Mouse (Mus musculus) spleen, postnatal 10 days (tissue): ENCODE results near the gene Susd3.
A peak's percentile ranks its signal among the peaks of the same experiment; 100 is the strongest.

Experiments used
- DNase-seq, 2 experiments: peaks; one replicate each; pipeline ENCODE4 v3.0.0; 2021 to 2022; ENCODE audit warnings: low spot score in 2 of 2

The Susd3 gene

GRCm38 (mm10) chr13:49246626-49247025 lies 1.9 kb downstream of the Susd3 start:
- DNase-seq = no peak

GRCm38 (mm10) chr13:49246011-49246410 lies 2.5 kb downstream of the Susd3 start:
- DNase-seq = no peak

GRCm38 (mm10) chr13:49245251-49245650 lies 3.3 kb downstream of the Susd3 start:
- DNase-seq = no peak

- no peak for DNase-seq
Observed at GRCm38 (mm10) chr13:49243492-49243891, 5.0 kb downstream of the Susd3 start.

GRCm38 (mm10) chr13:49242321-49243065 lies 6.0 kb downstream of the Susd3 start:
- peak; percentile 37 to 80 for DNase-seq

- no peak for DNase-seq
Observed at GRCm38 (mm10) chr13:49238737-49239136, 9.8 kb downstream of the Susd3 start.

- no peak for DNase-seq
Observed at GRCm38 (mm10) chr13:49237617-49238016, 10.9 kb downstream of the Susd3 start.

GRCm38 (mm10) chr13:49234711-49235110 lies 13.8 kb downstream of the Susd3 start:
- no peak for DNase-seq

- DNase-seq = no peak
Observed at GRCm38 (mm10) chr13:49233792-49234572, 14.5 kb downstream of the Susd3 start.

GRCm38 (mm10) chr13:49225633-49226032 lies 22.9 kb downstream of the Susd3 start:
- no peak for DNase-seq

GRCm38 (mm10) chr13:49225159-49225558 lies 23.3 kb downstream of the Susd3 start:
- DNase-seq = no peak

- no peak for DNase-seq
Observed at GRCm38 (mm10) chr13:49224729-49225128, 23.8 kb downstream of the Susd3 start.

- no peak for DNase-seq
Observed at GRCm38 (mm10) chr13:49224314-49224713, 24.2 kb downstream of the Susd3 start.

- no peak for DNase-seq
Observed at GRCm38 (mm10) chr13:49220912-49221311, 27.6 kb downstream of the Susd3 start.

- DNase-seq = no peak
Observed at GRCm38 (mm10) chr13:49219367-49219766, 29.1 kb downstream of the Susd3 start.

- no peak for DNase-seq
Observed at GRCm38 (mm10) chr13:49218651-49219050, 29.9 kb downstream of the Susd3 start.

- DNase-seq = no peak
Observed at GRCm38 (mm10) chr13:49216808-49217561, 31.5 kb downstream of the Susd3 start.

GRCm38 (mm10) chr13:49216220-49216552 lies 32.3 kb downstream of the Susd3 start:
- no peak for DNase-seq

GRCm38 (mm10) chr13:49215504-49216219 lies 32.8 kb downstream of the Susd3 start, which contains the start of gene Card19:
TSS of gene Card19 (minus strand) at chr13:49216037.
- peak; percentile 90 to 98 for DNase-seq

- DNase-seq = no peak
Observed at GRCm38 (mm10) chr13:49215128-49215503, 33.4 kb downstream of the Susd3 start.

GRCm38 (mm10) chr13:49214454-49214853 lies 34.1 kb downstream of the Susd3 start:
- DNase-seq = no peak

GRCm38 (mm10) chr13:49213531-49213932 lies 35.0 kb downstream of the Susd3 start:
- peak in 1 of 2 experiments; percentile 33 for DNase-seq
